Mouse (Mus musculus) kidney, adult 2 months (tissue): ENCODE measurements at regions not wholly inside any gene's neighbourhood (a gene's known extent, or its start where the extent isn't known, plus 50 kb on each side); places are given as distances from the start of the nearest gene placed in this dataset.

ENCODE experiments used
- CTCF ChIP-seq: fragments of 200-500 bp; conservative IDR thresholded peaks from 2 replicates; pipeline ENCODE4 v1.5.1; 2011; ENCODE audit warnings: low read depth, mild to moderate bottlenecking, control low read depth, low read length, moderate library complexity, mixed read lengths; ENCODE audit not compliant: insufficient read depth, insufficient read length
- POLR2A ChIP-seq: fragments of 200-500 bp; IDR thresholded peaks from one replicate; pipeline ENCODE4 v1.6.1; 2011; ENCODE audit warnings: low read depth, low read length, control low read depth

DNA sequence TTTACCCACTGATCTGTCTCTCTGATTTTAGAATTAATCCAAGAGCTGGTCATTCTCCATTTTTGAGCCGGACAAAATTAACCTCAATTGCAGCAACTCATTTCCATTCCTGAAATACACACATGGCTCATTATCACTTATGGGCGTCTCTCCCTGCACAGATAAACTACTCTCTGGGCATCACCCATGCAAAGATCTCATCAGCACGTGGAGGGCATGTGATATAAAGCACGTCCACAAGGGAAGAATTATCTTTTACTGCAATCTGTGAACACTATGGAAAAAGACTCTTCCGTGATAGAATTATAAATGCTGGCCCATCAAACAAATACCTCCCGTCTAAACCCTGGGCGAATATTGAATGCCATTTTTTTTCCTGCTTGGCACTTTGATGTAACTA is 124.1 kb upstream of the Klf6 start:
- TF ChIP-seq CTCF = no peak
- no peak for TF ChIP-seq POLR2A
